Mouse (Mus musculus) forebrain, embryonic 14.5 days (tissue): ENCODE measurements at regions not wholly inside any gene's neighbourhood (a gene's known extent, or its start where the extent isn't known, plus 50 kb on each side); places are given as distances from the start of the nearest gene placed in this dataset.

ENCODE experiments used
- ATAC-seq: fragments of 200-750 bp; cut with Nextera tagmentation; 2 replicates; pipeline ENCODE4 v1.8.0; 2017; ENCODE audit warnings: mild to moderate bottlenecking, moderate library complexity
- DNase-seq: peaks from one replicate; pipeline ENCODE4 v3.0.0-alpha.2; 2015; ENCODE audit warnings: low spot score
- H3K27ac ChIP-seq: fragments of 300-500 bp; sonication (generic); 2 replicates; pipeline ENCODE4 v1.5.1; 2014; ENCODE audit warnings: low read depth, mild to moderate bottlenecking, control low read depth, low read length, moderate library complexity
- H3K27me3 ChIP-seq: fragments of 300-500 bp; sonication (generic); replicated peaks from 2 replicates; pipeline ENCODE4 v1.6.1; 2014; ENCODE audit warnings: low read length, control low read depth, mixed read lengths; ENCODE audit not compliant: control insufficient read depth, insufficient read depth
- H3K36me3 ChIP-seq: fragments of 300-500 bp; sonication (generic); 2 replicates; pipeline ENCODE4 v1.6.1; 2014; ENCODE audit warnings: low read length, control low read depth; ENCODE audit not compliant: control insufficient read depth, insufficient read depth
- H3K4me1 ChIP-seq: fragments of 300-500 bp; sonication (generic); 2 replicates; pipeline ENCODE4 v1.6.1; 2014; ENCODE audit warnings: antibody characterized with exemption, low read length, control low read depth; ENCODE audit not compliant: control insufficient read depth, insufficient read depth
- H3K4me2 ChIP-seq: fragments of 300-500 bp; sonication (generic); 2 replicates; pipeline ENCODE4 v1.6.1; 2014; ENCODE audit warnings: mild to moderate bottlenecking, control low read depth, low read length
- H3K4me3 ChIP-seq: fragments of 300-500 bp; sonication (generic); 2 replicates; pipeline ENCODE4 v1.5.1; 2014; ENCODE audit warnings: low read depth, low read length, control low read depth
- H3K9ac ChIP-seq: fragments of 300-500 bp; sonication (generic); 2 replicates; pipeline ENCODE4 v1.6.1; 2014; ENCODE audit warnings: mild to moderate bottlenecking, low read length, control low read depth, moderate library complexity
- H3K9me3 ChIP-seq: fragments of 300-500 bp; sonication (generic); replicated peaks from 2 replicates; pipeline ENCODE4 v1.6.1; 2016; ENCODE audit warnings: low read length, control low read depth, mixed read lengths; ENCODE audit not compliant: control insufficient read depth
- WGBS: fragments of 180-500 bp; shearing (Covaris S2); extraction: QIAGEN DNeasy Blood & Tissue Kit; methylation state at CpG from one replicate; pipeline ENCODE4 v1.1.7; 2014; 5-methylcytosine and 5-hydroxymethylcytosine counted together

DNA sequence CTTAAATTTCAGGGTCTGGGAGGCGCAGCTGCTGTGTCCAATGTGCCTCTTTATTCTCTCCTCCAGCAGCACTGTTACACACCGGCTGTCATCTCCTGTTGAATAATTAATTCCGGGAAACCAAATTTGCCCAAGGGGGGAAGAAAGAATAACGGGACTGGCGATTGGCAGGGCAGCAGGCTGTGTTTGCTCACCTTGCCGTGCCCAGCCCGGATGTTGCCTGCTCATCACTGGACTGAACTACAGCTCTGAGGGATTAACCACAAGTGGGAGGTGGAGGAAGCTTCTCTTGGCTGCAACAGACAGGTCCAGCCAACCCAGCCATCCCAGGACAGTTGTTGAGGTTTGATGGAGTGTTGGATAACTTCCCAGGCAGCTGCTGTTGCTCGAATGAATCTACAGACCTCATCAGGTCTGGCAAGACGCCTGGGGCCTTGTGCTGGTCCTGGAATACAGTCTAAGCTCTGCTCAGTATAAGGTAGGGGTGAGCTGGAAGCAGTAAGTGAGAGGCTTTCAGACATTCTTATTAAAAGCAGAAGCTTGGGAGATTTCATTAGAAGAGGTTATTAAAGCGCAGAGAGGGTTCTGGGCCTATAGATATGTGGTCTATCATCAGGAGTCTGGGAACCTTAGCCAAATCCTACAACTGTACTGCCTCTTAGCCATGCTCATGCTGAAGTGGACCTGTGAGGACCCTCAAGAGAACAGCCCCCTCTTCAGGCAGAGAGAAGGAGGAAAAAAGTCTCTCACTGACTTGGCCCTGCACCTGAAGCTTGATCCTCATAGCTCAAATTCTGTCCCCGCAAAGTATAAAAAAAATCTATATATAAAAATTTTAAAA is 291.8 kb downstream of the Il20rb start:
- H3K9ac ChIP-seq = no peak overlapping the region
- no peaks in the 10 kb centered on the region for H3K9me3 ChIP-seq
- H3K4me3 ChIP-seq = no peak overlapping the region
- WGBS = 51% methylated on average over 11 of the region's 11 CpGs
- no peak overlapping the region for H3K4me2 ChIP-seq
- peak; percentile 64 for DNase-seq
- 0 out of 2 replicates have a peak, but pooled peaks cover 3% of the 10 kb centered on the region for H3K4me1 ChIP-seq
- ATAC-seq = peak; percentile 57
- no peaks in the 10 kb centered on the region for H3K36me3 ChIP-seq
- H3K27me3 ChIP-seq = no peaks in the 10 kb centered on the region
- no peak overlapping the region for H3K27ac ChIP-seq

DNA sequence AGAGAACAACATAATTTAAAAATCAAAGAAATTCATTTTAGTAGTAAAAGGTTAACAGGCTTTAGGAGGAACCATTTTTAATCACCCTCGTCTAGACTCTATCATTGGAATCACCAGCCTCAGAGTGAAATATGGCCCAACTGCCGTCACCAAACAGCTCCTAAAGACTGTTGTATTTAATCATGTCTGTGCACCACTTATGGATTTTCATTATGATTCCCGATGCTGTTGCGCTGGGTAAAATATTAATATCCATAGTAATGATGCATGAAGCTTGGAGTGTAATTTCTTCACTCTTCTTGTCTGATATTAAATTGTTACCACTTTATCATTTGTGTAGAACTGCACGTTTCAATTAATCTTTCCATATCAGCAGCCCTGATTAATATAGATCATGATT is 292.4 kb downstream of the Il20rb start:
- 86% methylated on average over 5 of the region's 5 CpGs for whole genome bisulfite sequencing
- H3K27me3 ChIP-seq = no peaks in the 10 kb centered on the region
- H3K9me3 ChIP-seq = no peaks in the 10 kb centered on the region
- no peak overlapping the region for H3K4me2 ChIP-seq
- no peak overlapping the region for H3K27ac ChIP-seq
- no peak overlapping the region for H3K4me3 ChIP-seq
- no peaks in the 10 kb centered on the region for H3K36me3 ChIP-seq
- no peak for ATAC-seq
- 0 out of 2 replicates have a peak, but pooled peaks cover 3% of the 10 kb centered on the region for H3K4me1 ChIP-seq
- DNase-seq = no peak
- H3K9ac ChIP-seq = no peak overlapping the region

DNA sequence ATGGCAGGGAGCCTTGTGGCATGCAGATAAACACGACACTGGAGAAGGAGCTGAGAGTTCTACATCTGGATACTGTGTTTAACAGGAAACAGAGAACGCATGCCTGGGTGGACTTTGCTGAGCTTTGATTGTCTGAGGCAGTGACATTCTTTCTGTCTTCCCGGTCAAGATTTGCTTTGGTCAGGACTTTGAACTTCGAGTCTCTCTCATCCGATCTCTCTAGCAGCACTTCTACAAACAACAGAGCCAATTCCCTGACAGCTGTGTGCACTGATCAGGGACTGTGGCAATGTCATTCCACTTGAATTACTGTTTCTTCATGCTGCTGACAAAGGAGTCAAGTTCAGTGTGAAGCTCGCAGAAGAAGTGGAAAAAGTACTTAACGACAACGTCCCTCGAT is 302.5 kb downstream of the Il20rb start:
- Histone ChIP-seq H3K27me3 (no peaks in the 10 kb centered on the region), H3K9ac (no peak overlapping the region), H3K9me3 (no peaks in the 10 kb centered on the region), H3K4me1 (no peaks in the 10 kb centered on the region), H3K4me3 (no peak overlapping the region), H3K27ac (no peak overlapping the region), H3K4me2 (no peak overlapping the region), H3K36me3 (no peaks in the 10 kb centered on the region)
- ATAC-seq = no peak
- WGBS = 61% methylated on average over 9 of the region's 9 CpGs
- DNase-seq = no peak

GRCm38 (mm10) chr9:100176291-100176690 is 300.3 kb upstream of the Sox14 start:
- H3K36me3 ChIP-seq = no peaks in the 10 kb centered on the region
- WGBS = 94% methylated on average over 5 of the region's 5 CpGs
- no peak for ATAC-seq
- DNase-seq = no peak
- H3K9me3 ChIP-seq = no peaks in the 10 kb centered on the region
- no peak overlapping the region for H3K27ac ChIP-seq
- H3K9ac ChIP-seq = no peak overlapping the region
- H3K27me3 ChIP-seq = no peaks in the 10 kb centered on the region
- H3K4me3 ChIP-seq = no peak overlapping the region
- H3K4me2 ChIP-seq = no peak overlapping the region
- H3K4me1 ChIP-seq = no peaks in the 10 kb centered on the region

DNA sequence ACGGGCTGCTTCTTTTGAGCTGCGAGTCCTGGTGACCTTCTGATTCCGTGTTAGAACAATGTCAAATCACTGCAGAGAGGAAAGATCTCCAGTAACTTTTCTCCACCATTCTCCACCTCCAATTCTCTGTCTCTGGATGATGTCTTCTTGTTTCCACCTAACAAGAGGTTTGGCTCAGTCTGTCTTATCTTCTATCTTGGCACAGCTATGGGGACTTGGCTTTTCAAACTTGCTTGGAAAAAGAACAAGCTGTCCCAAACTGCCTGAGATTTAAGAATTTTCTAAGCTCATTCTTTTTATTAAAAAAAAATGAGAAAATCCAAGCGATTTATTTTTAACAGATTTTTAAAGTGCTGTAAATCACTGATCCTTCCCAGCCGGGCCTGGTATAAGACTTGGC is 290.3 kb upstream of the Sox14 start:
- no peak for ATAC-seq
- no peaks in the 10 kb centered on the region for H3K9me3 ChIP-seq
- H3K4me2 ChIP-seq = no peak overlapping the region
- no peaks in the 10 kb centered on the region for H3K36me3 ChIP-seq
- no peak overlapping the region for H3K4me3 ChIP-seq
- no peak overlapping the region for H3K27ac ChIP-seq
- no peak for DNase-seq
- H3K27me3 ChIP-seq = no peaks in the 10 kb centered on the region
- H3K9ac ChIP-seq = no peak overlapping the region
- H3K4me1 ChIP-seq = no peaks in the 10 kb centered on the region
- 84% methylated on average over 5 of the region's 5 CpGs for whole genome bisulfite sequencing

- ATAC-seq (no peak), DNase-seq (no peak)
- no peak overlapping the region for H3K4me2 ChIP-seq
- no peaks in the 10 kb centered on the region for H3K9me3 ChIP-seq
- no peaks in the 10 kb centered on the region for H3K4me1 ChIP-seq
- no peak overlapping the region for H3K9ac ChIP-seq
- WGBS = 86% methylated on average over 3 of the region's 3 CpGs
- H3K4me3 ChIP-seq = no peak overlapping the region
- no peak overlapping the region for H3K27ac ChIP-seq
- H3K36me3 ChIP-seq = no peaks in the 10 kb centered on the region
- no peaks in the 10 kb centered on the region for H3K27me3 ChIP-seq
Observed at GRCm38 (mm10) chr9:100161961-100162360, 286.0 kb upstream of the Sox14 start.
